Mouse (Mus musculus): ENCODE data around the gene Cdk9.

DNA sequence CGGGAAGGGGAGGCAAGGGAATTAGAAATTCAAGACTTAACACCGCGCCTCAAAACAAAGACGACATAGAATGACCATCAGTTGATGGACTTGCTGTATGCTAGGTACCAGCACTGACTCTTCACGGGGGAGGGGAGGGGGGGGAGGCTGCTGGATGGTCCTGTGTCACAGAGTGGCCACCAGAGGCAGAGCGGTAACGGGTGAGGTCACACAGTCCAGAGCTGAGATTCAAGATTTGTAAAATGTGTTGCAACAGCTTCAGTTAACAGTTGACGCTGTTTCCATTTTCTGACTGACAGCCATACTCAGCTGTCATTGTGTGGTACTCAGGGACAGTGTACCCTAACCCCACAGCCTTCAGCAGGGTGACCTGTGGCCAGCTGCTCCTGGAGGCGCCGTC is 39.3 kb upstream of the Cdk9 start:
- TF ChIP-seq CTCF (IDR thresholded peaks at IDR 0.05; ENCODE audit: low read depth) (peak; percentile 35), EP300 (IDR thresholded peaks at IDR 0.05; ENCODE audit: low read depth) (no peak)

Data from heart, postnatal 0 days (tissue).